ENCODE assay signal across 7 mouse cellular contexts in genomic region chr11:11820251-11820650, GRCm38 (mm10). TPM values are rescaled to one million over a fixed set of nuclear protein-coding genes. Genes with fewer than 3 reads are reported as not detected.
DNase-seq lines count a peak whose midpoint lies in the region; ATAC-seq and TF ChIP-seq lines count a peak whose summit lies in the region.

No protein-coding gene starts in this region.

- WGBS in hindbrain, postnatal 0 days = 2% methylated on average over 2 of the region's 2 CpGs

- no peak overlapping the region for H3K9ac ChIP-seq in hindbrain, postnatal 0 days (replicated peaks; ENCODE audit: low read length)

- no peak overlapping the region for H3K4me3 ChIP-seq in gastrocnemius, adult 2 months
- H3K4me3 ChIP-seq in hindbrain, postnatal 0 days (ENCODE audit: low read length) = no peak overlapping the region

- TF ChIP-seq CTCF in gastrocnemius, adult 2 months (IDR thresholded peaks at IDR 0.05) = peak; percentile 86
- peak; percentile 93 for TF ChIP-seq CTCF in hindbrain, postnatal 0 days (IDR thresholded peaks at IDR 0.05; ENCODE audit: low read depth)

- no peaks in the 10 kb centered on the region; the same call in 1 of the 2 replicates for H3K4me1 ChIP-seq in hindbrain, postnatal 0 days (ENCODE audit: insufficient read depth, low read length)

- peak overlapping the region; percentile 86 for H3K27ac ChIP-seq in gastrocnemius, adult 2 months
- H3K27ac ChIP-seq in hindbrain, postnatal 0 days = no peak overlapping the region

- H3K27me3 ChIP-seq in hindbrain, postnatal 0 days (ENCODE audit: insufficient read depth, low read length) = no peaks in the 10 kb centered on the region

- ATAC-seq in common myeloid progenitor, adult 5-6 weeks (replicated peaks; ENCODE audit: low read depth, poor library complexity, severe bottlenecking) = peak; percentile 84
- peak; percentile 63 for ATAC-seq in hindbrain, postnatal 0 days

- no peaks in the 10 kb centered on the region for H3K9me3 ChIP-seq in hindbrain, postnatal 0 days (ENCODE audit: low read length)

- no peak overlapping the region for H3K4me2 ChIP-seq in hindbrain, postnatal 0 days (ENCODE audit: low read depth, low read length)

- intact Hi-C loops in gastrocnemius, adult 2 months (cut with DNase I) = loop anchor here (1.0 to 2.0 kb wide), 2 partner anchors 23 to 153 kb away; no protein-coding TSS in a partner anchor

- peak; percentile 97 for DNase-seq in adipocyte (ENCODE audit: low spot score)
- peak; percentile 77 for DNase-seq in gastrocnemius, adult 2 months
- DNase-seq in hindbrain, postnatal 0 days (ENCODE audit: low spot score) = peak; percentile 96
- peak; percentile 81 for DNase-seq in left cerebral cortex, adult 11 months (ENCODE audit: low spot score)
- peak; percentile 87 for DNase-seq in lung, postnatal 25 days (ENCODE audit: low spot score)
- DNase-seq in right cerebral cortex, adult 2 months (ENCODE audit: low spot score in 2 of 2) = peak; percentile 89

- H3K36me3 ChIP-seq in hindbrain, postnatal 0 days (ENCODE audit: insufficient read depth, low read length) = no peaks in the 10 kb centered on the region

RNA-seq across cellular contexts. Expression of gene Fignl1, which starts 11.5 kb away (rescaled TPM):
- 95.7 and 102 TPM in 2 replicates for total RNA-seq in common myeloid progenitor, adult 5-6 weeks (2017)
- under 1 TPM in 1 of 2 experiments, not detected in 1; 0.22 TPM for total RNA-seq in gastrocnemius, adult 2 months (2021)
- total RNA-seq in hindbrain, postnatal 0 days (2014; rRNA removed) = 10.7 and 11.3 TPM in 2 replicates
- polyA plus RNA-seq in hindbrain, postnatal 0 days (2015; fragmentation: Nextera tagmentation; extraction: Ambion mirVana) = 7.0 and 8.8 TPM in 2 replicates
